Mouse (Mus musculus): ENCODE data around the gene Cd300ld2.
A peak's percentile ranks its signal among the peaks of the same experiment; 100 is the strongest.

- TF ChIP-seq CTCF (IDR thresholded peaks at IDR 0.05; ENCODE audit: low read depth) (peak; percentile 49), EP300 (IDR thresholded peaks at IDR 0.05; ENCODE audit: low read depth) (no peak)
These were observed 33.4 kb upstream of the Cd300ld2 start for GRCm38 (mm10) chr11:115049282-115049895.
